Mouse (Mus musculus): Measurements from ENCODE around the gene Lmbrd1. TPM values are rescaled to one million over a fixed set of nuclear protein-coding genes. Genes with fewer than 3 reads are reported as not detected.

Lmbrd1 gene
- 123 TPM for polyA plus RNA-seq (2017; shearing (Covaris generic))

GRCm38 (mm10) chr1:24678205-24678917 is at the start of gene Lmbrd1:
Lmbrd1 (plus strand) TSS chr1:24678630.

Other genes with a start within 250 kb of the Lmbrd1 start
- gene Col19a1, start 91.2 kb upstream of the Lmbrd1 start, polyA plus RNA-seq (2017; shearing (Covaris generic)) = 0.13 TPM

All from inflammation-experienced regulatory T-cells, adult 16 weeks (primary cell).